Mouse (Mus musculus): Measurements from ENCODE around the gene Ncoa5.
A peak's percentile ranks its signal among the peaks of the same experiment; 100 is the strongest.

GRCm38 (mm10) chr2:164951745-164952144 is 82.9 kb downstream of the Ncoa5 start:
- peak; percentile 49 for TF ChIP-seq CTCF (IDR thresholded peaks at IDR 0.05)
- no peak for TF ChIP-seq EP300 (IDR thresholded peaks at IDR 0.05)

All from lung, postnatal 0 days (tissue).